Mouse (Mus musculus): ENCODE results near the gene Nomo1.

Gene Nomo1

GRCm38 (mm10) chr7:46047873-46048562, 14.5 kb downstream of the Nomo1 start:
- DNase-seq = no peak

- no peak for DNase-seq
Observed at GRCm38 (mm10) chr7:46049981-46050380, 16.5 kb downstream of the Nomo1 start.

- DNase-seq = peak; percentile 38
Observed at GRCm38 (mm10) chr7:46052161-46052821, 18.8 kb downstream of the Nomo1 start.

- DNase-seq = no peak
Observed at GRCm38 (mm10) chr7:46053566-46053965, 20.1 kb downstream of the Nomo1 start.

GRCm38 (mm10) chr7:46058882-46059281, 25.4 kb downstream of the Nomo1 start:
- DNase-seq = no peak

GRCm38 (mm10) chr7:46060688-46061087, 27.2 kb downstream of the Nomo1 start:
- DNase-seq = no peak

GRCm38 (mm10) chr7:46061614-46062013, 28.1 kb downstream of the Nomo1 start:
- DNase-seq = no peak

GRCm38 (mm10) chr7:46063296-46063695, 29.8 kb downstream of the Nomo1 start:
- no peak for DNase-seq

GRCm38 (mm10) chr7:46068831-46069230, 35.3 kb downstream of the Nomo1 start:
- no peak for DNase-seq

GRCm38 (mm10) chr7:46076844-46077243, 43.3 kb downstream of the Nomo1 start:
- DNase-seq = no peak

GRCm38 (mm10) chr7:46077675-46078074, 44.2 kb downstream of the Nomo1 start:
- no peak for DNase-seq

- DNase-seq = no peak
Observed at GRCm38 (mm10) chr7:46084024-46084423, 50.5 kb downstream of the Nomo1 start.

- DNase-seq = no peak
Observed at GRCm38 (mm10) chr7:46084839-46085513, 51.5 kb downstream of the Nomo1 start.

- no peak for DNase-seq
Observed at GRCm38 (mm10) chr7:46086378-46086777, 52.9 kb downstream of the Nomo1 start.

GRCm38 (mm10) chr7:46088241-46088640, 54.7 kb downstream of the Nomo1 start:
- DNase-seq = no peak

GRCm38 (mm10) chr7:46092803-46093202, 59.3 kb downstream of the Nomo1 start:
- no peak for DNase-seq

- DNase-seq = peak; percentile 79
Observed at GRCm38 (mm10) chr7:46096136-46096535, 62.6 kb downstream of the Nomo1 start.

GRCm38 (mm10) chr7:46097319-46097783, 63.9 kb downstream of the Nomo1 start:
- DNase-seq = peak; percentile 55

- peak; percentile 75 for DNase-seq
Observed at GRCm38 (mm10) chr7:46098221-46098918, 64.9 kb downstream of the Nomo1 start.

GRCm38 (mm10) chr7:46098919-46099286, 65.4 kb downstream of the Nomo1 start:
- DNase-seq = no peak

- DNase-seq = peak; percentile 61
Observed at GRCm38 (mm10) chr7:46099682-46100081, 66.2 kb downstream of the Nomo1 start.

GRCm38 (mm10) chr7:46100563-46100962, 67.1 kb downstream of the Nomo1 start, which contains the start of gene Kcnj11:
TSS of gene Kcnj11 (minus strand) at chr7:46100764.
- DNase-seq = peak; percentile 89

- peak; percentile 70 for DNase-seq
Observed at GRCm38 (mm10) chr7:46103075-46103591, 69.6 kb downstream of the Nomo1 start.

Data from cerebellum, adult 9-10 months (tissue).